Mouse (Mus musculus): ENCODE measurements around the gene Gp9.
"Not testable (repeated sequence)": the region's sequence is repeated elsewhere in the genome, so short reads cannot be mapped to it uniquely, and the experiment has no call there.

Gene Gp9

DNA sequence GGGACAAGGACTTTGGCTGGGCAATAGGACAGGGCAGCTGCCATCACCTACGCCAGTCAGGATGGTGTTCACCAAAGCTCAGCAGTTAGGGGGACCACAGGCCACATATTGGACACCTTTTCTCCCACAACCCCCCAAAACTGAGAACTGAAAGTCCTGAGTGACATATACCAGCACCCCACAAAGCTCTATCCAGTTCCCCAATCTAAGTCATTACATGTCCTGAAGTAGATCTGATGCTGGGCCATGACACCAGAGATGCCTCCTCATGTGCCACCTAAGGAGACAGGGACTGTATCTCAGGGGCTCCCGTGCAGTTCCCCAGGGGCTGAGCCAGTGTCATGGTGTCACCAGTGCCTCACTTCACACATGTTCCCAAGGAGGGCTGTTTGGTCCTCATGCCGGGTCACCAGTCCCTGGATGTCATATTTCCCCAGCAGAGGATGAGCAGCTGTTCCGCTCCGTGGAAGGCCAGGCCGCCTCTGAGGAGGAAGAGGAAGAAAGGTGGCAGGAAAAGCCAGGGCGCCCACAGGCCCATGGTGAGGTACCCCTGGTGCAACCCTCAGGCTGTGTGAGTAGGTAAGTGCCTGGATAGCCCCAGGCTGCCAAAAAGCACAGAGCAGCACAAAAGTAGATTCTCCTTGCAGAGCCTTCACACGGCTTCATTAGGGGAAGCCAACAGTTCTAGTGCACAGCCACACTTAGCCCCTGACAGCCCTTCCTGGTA, 27.5 kb upstream of the Gp9 start:
- DNase-seq (ENCODE audit: low read depth, low spot score) = no peak

- no peak for DNase-seq (ENCODE audit: low read depth, low spot score)
Observed at GRCm38 (mm10) chr6:87751574-87751973, 26.3 kb upstream of the Gp9 start.

GRCm38 (mm10) chr6:87755196-87755595, 22.7 kb upstream of the Gp9 start:
- DNase-seq (ENCODE audit: low read depth, low spot score) = no peak

GRCm38 (mm10) chr6:87756896-87757295, 21.0 kb upstream of the Gp9 start:
- DNase-seq (ENCODE audit: low read depth, low spot score) = no peak

GRCm38 (mm10) chr6:87759404-87759803, 18.5 kb upstream of the Gp9 start:
- no peak for DNase-seq (ENCODE audit: low read depth, low spot score)

GRCm38 (mm10) chr6:87759850-87760249, 18.0 kb upstream of the Gp9 start:
- no peak for DNase-seq (ENCODE audit: low read depth, low spot score)

- no peak for DNase-seq (ENCODE audit: low read depth, low spot score)
Observed at GRCm38 (mm10) chr6:87762161-87762560, 15.7 kb upstream of the Gp9 start.

DNA sequence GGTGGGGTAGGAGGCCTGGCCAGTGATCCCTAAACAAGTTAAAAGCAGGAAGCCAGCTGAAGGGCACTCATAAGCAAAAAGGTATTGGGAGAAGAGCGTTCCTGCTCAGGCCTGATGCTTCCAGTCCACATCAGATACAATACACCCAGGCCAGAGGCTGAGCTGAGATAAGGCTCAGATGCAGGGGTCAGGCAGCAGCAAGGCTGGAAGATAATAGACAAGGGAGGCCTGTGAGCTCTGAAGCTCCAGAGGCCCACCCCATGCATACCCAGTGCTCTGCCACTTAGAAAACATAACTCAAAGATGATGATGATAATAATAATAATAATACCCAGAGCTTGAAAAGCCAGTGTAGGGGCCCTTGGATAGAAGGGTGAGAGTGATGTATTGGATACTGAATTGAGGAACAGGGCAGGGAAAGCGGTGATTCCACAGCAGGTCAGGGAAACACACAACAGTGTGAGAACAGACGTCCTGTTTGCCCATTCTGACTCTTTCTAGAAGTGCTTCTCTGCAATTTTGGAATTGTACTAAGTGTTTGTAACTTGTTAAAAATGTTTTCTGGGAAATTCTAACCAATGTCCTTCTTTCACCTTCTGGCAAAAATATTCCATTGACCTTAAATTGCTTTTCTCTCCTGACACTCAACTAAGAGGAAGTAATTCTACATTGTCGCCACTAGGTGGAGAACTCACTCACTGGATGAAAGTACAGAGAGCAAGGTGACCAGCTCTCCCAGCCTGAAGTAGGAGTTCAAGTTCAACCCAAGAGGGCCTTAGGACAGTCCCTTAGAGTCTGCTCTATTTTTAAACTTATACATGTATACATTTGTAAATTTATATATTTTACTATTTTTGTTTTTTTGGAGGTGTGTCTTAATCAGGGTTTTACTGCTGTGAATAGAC, 14.2 kb upstream of the Gp9 start:
- DNase-seq (ENCODE audit: low read depth, low spot score) = no peak

GRCm38 (mm10) chr6:87764296-87764695, 13.6 kb upstream of the Gp9 start:
- not testable (repeated sequence) for DNase-seq (ENCODE audit: low read depth, low spot score)

GRCm38 (mm10) chr6:87770626-87771025, 7.2 kb upstream of the Gp9 start:
- peak; percentile 3 for DNase-seq (ENCODE audit: low read depth, low spot score)

- no peak for DNase-seq (ENCODE audit: low read depth, low spot score)
Observed at GRCm38 (mm10) chr6:87774466-87774865, 3.4 kb upstream of the Gp9 start.

- no peak for DNase-seq (ENCODE audit: low read depth, low spot score)
Observed at GRCm38 (mm10) chr6:87774909-87775308, 3.0 kb upstream of the Gp9 start.

- DNase-seq (ENCODE audit: low read depth, low spot score) = no peak
Observed at GRCm38 (mm10) chr6:87775588-87776245, 2.2 kb upstream of the Gp9 start.

DNA sequence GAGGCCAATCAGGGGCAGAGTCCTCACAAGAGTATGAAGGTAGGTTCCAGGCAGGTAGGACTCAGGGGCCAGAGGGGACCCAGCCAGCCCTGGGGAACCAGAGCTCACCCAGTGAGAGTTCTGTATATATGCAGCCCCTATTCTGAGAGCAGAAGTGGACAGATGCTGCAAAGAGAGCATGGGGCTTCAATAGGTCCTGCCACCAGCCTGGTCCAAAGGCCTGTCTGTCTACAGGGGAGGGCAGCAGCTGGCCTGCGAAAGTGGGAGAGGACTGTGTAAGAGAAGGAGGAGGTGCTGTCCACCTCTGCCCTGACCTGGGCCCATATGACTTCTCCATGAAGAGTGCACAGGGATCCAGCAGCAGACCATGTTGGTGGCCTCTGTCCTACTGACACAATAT, 1.2 kb upstream of the Gp9 start:
- DNase-seq (ENCODE audit: low read depth, low spot score) = no peak

DNA sequence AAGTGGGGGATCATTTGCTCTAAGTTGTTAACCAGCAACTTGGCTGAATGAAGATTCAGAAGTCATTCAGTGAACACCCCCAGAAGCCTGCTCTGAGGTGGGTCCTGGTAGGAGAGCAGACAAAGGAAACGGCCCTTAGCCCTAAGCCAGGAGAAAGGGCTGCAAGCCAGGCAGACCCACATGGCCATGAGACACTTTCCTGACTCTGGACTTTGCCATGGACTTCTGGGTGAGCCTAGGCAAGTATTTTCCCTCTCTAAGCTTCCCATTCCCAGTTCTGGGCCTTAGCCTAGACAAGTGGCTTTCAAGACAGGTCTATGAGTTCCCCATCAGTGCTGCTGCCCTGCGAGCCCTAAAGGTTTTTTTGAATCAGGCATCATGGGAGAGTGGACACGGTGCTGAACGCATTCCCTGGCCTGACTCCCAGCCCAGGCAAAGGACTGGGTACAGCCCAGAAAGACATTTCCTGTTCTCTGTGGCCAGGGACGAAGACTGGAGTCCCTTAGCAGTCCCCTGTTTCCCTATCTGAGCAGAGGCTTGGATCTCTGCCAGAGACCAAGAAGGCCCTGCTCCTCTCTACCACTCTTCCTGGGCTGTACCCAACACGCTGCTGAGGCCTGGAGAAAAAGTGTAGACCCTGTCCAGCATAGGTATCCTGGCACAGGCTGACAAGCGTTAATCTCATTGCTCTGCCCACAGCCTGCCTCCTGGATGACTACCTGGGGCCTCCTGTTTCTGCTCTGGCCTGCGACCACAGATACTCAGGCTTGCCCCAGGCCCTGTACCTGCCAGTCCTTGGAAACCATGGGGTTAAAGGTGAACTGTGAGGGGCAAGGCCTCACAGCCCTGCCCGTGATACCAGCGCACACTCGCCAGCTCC, 662 bp downstream of the Gp9 start:
- DNase-seq (ENCODE audit: low read depth, low spot score) = no peak

DNA sequence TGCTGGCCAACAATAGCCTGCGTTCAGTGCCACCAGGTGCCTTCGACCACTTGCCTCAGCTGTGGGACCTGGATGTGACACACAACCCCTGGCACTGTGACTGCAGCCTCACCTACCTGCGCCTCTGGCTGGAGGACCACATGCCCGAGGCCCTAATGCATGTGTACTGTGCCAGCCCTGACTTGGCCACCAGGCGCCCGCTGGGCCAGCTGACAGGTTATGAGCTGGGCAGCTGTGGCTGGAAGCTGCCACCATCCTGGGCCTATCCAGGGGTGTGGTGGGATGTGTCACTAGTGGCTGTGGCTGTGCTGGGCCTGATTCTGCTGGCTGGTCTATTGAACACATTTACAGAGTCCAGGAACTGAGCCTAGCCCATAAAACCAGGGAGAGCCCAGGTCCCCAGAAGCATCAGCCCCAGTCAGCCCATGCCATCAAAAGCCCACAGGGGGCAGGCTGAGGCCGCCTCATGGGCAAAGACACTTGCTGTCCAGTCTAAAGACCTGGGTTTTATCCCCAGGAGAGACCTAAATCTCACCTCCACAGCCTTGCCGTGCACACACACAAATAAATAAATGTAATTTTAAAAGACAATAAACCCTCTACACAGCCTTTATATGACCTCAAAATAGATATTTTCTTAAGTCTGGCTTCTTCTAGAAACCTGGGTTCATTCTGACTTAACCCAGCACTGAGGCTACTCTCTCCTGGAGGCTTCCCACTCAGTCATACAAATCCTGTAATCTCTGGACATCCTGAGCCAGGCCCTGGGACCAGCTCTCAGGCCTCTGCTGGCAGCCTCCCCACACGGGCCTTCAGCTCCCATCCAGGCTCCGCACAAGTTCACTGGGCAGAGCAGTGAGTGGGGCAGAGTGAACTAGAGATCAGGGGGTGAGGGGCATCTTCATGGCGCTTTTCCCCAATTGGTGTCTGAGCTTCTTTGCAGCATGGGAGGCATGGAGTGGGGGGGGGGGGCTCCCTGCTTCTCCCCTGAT, 1.6 kb downstream of the Gp9 start:
- DNase-seq (ENCODE audit: low read depth, low spot score) = no peak

DNA sequence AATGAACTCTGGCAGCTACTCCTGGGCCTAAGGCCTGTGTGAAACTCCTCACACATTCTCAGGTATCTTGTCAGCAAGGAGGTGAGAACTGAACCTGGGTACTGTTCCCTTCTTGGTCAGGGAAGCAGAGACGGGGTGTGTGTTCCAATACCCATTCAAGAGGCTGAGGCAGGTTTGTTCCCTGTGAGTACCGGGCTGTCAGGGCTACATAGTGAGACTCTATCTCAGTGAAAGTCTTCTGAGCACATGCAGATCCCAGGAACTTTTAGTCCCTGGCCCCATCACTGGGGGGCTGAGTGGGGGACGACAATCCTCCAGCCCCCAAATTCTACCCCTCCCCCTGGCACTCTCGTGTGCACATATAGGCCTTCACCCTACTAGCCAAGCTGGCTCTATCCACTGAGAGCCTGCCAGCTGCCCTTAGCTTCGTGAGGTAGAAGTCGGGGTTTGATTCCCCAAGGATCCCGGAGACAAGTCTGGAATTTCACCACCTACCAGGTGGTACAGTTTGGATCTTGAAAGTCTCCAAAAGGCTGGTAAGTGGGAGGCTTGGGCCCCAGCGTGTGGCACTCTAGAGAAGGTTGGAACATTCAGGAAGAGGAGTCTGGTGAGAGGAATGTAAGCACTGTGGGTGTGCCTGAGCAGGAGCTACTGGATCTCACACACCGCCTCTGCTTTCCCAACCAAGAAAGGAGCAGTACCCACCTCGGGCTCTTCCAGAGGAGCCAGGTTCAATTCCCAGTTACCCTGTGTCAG, 2.9 kb downstream of the Gp9 start:
- peak; percentile 11 for DNase-seq (ENCODE audit: low read depth, low spot score)

GRCm38 (mm10) chr6:87784033-87784432, 6.2 kb downstream of the Gp9 start:
- no peak for DNase-seq (ENCODE audit: low read depth, low spot score)

GRCm38 (mm10) chr6:87786621-87787020, 8.7 kb downstream of the Gp9 start:
- no peak for DNase-seq (ENCODE audit: low read depth, low spot score)

All from telencephalon, adult 2 months (tissue).